Mouse (Mus musculus): Measurements from ENCODE around the gene Gm10277. TPM values are rescaled to one million over a fixed set of nuclear protein-coding genes. Genes with fewer than 3 reads are reported as not detected.
A peak's percentile ranks its signal among the peaks of the same experiment; 100 is the strongest.

The Gm10277 gene
- total and polyA plus RNA-seq, 2 experiments from 2014 or later, result 1.0 TPM; not detected in 1

GRCm38 (mm10) chr11:77793238-77793930, 5.8 kb upstream of the Gm10277 start:
- H3K27me3 ChIP-seq (ENCODE audit: insufficient read depth, low read length), result no peaks in the 10 kb centered on the region
- DNase-seq (ENCODE audit: low spot score) (peak; percentile 97), ATAC-seq (ENCODE audit: low FRiP score) (peak; percentile 83)
- peak overlapping the region; percentile 38 for H3K4me3 ChIP-seq (ENCODE audit: low read depth, low read length)
- WGBS, result 5% methylated on average over 19 of the region's 19 CpGs
- H3K36me3 ChIP-seq (ENCODE audit: insufficient read depth, low read length), result no peaks in the 10 kb centered on the region
- H3K27ac ChIP-seq (ENCODE audit: low read depth, low read length), result peak overlapping the region; percentile 70
- H3K4me2 ChIP-seq (ENCODE audit: low read depth, low read length, poor library complexity, severe bottlenecking), result peak overlapping the region; percentile 68
- no peaks in the 10 kb centered on the region for H3K9me3 ChIP-seq (ENCODE audit: low read length)
- peak overlapping the region; percentile 56 for H3K9ac ChIP-seq (replicated peaks; ENCODE audit: low read length, poor library complexity, severe bottlenecking)
- TF ChIP-seq CTCF (IDR thresholded peaks at IDR 0.05), result peak; percentile 99
- H3K4me1 ChIP-seq (ENCODE audit: insufficient read depth, low read length), result no peaks in the 10 kb centered on the region; the same call in 1 of the 2 replicates

GRCm38 (mm10) chr11:77792566-77792909, 5.0 kb upstream of the Gm10277 start:
- Histone ChIP-seq H3K4me2 (ENCODE audit: low read depth, low read length, poor library complexity, severe bottlenecking) (peak overlapping the region; percentile 68; the same call in 1 of the 2 replicates), H3K9ac (replicated peaks; ENCODE audit: low read length, poor library complexity, severe bottlenecking) (no peak overlapping the region), H3K4me3 (ENCODE audit: low read depth, low read length) (no peak overlapping the region), H3K9me3 (ENCODE audit: low read length) (no peaks in the 10 kb centered on the region), H3K4me1 (ENCODE audit: insufficient read depth, low read length) (no peaks in the 10 kb centered on the region; the same call in 1 of the 2 replicates), H3K27me3 (ENCODE audit: insufficient read depth, low read length) (no peaks in the 10 kb centered on the region), H3K27ac (ENCODE audit: low read depth, low read length) (peak overlapping the region; percentile 4; the same call in 1 of the 2 replicates), H3K36me3 (ENCODE audit: insufficient read depth, low read length) (no peaks in the 10 kb centered on the region)
- no peak for TF ChIP-seq CTCF (IDR thresholded peaks at IDR 0.05)
- ATAC-seq (ENCODE audit: low FRiP score) (no peak), DNase-seq (ENCODE audit: low spot score) (no peak)
- 59% methylated on average over 7 of the region's 7 CpGs for WGBS

GRCm38 (mm10) chr11:77791752-77792565, 4.4 kb upstream of the Gm10277 start:
- H3K9me3 ChIP-seq (ENCODE audit: low read length), result no peaks in the 10 kb centered on the region
- no peaks in the 10 kb centered on the region for H3K27me3 ChIP-seq (ENCODE audit: insufficient read depth, low read length)
- no peak overlapping the region for H3K4me3 ChIP-seq (ENCODE audit: low read depth, low read length)
- H3K36me3 ChIP-seq (ENCODE audit: insufficient read depth, low read length), result no peaks in the 10 kb centered on the region
- TF ChIP-seq CTCF (IDR thresholded peaks at IDR 0.05), result no peak
- WGBS, result 51% methylated on average over 12 of the region's 12 CpGs
- DNase-seq (ENCODE audit: low spot score) (peak; percentile 44), ATAC-seq (ENCODE audit: low FRiP score) (no peak)
- H3K9ac ChIP-seq (replicated peaks; ENCODE audit: low read length, poor library complexity, severe bottlenecking), result no peak overlapping the region
- H3K4me2 ChIP-seq (ENCODE audit: low read depth, low read length, poor library complexity, severe bottlenecking), result no peak overlapping the region
- peak overlapping the region; percentile 4; the same call in 1 of the 2 replicates for H3K27ac ChIP-seq (ENCODE audit: low read depth, low read length)
- no peaks in the 10 kb centered on the region; the same call in 1 of the 2 replicates for H3K4me1 ChIP-seq (ENCODE audit: insufficient read depth, low read length)

GRCm38 (mm10) chr11:77791241-77791727, 3.7 kb upstream of the Gm10277 start:
- WGBS, result 30% methylated on average over 8 of the region's 8 CpGs
- Histone ChIP-seq H3K4me1 (ENCODE audit: insufficient read depth, low read length) (no peaks in the 10 kb centered on the region; the same call in 1 of the 2 replicates), H3K9me3 (ENCODE audit: low read length) (no peaks in the 10 kb centered on the region), H3K27ac (ENCODE audit: low read depth, low read length) (peak overlapping the region; percentile 4; the same call in 1 of the 2 replicates), H3K36me3 (ENCODE audit: insufficient read depth, low read length) (no peaks in the 10 kb centered on the region), H3K27me3 (ENCODE audit: insufficient read depth, low read length) (no peaks in the 10 kb centered on the region), H3K9ac (replicated peaks; ENCODE audit: low read length, poor library complexity, severe bottlenecking) (no peak overlapping the region), H3K4me3 (ENCODE audit: low read depth, low read length) (no peak overlapping the region), H3K4me2 (ENCODE audit: low read depth, low read length, poor library complexity, severe bottlenecking) (no peak overlapping the region)
- ATAC-seq (ENCODE audit: low FRiP score) (0 out of 2 replicates have a peak, but pooled peaks have one; percentile 39), DNase-seq (ENCODE audit: low spot score) (peak; percentile 37)
- no peak for TF ChIP-seq CTCF (IDR thresholded peaks at IDR 0.05)

GRCm38 (mm10) chr11:77790286-77790685, 2.7 kb upstream of the Gm10277 start:
- 37% methylated on average over 9 of the region's 9 CpGs for WGBS
- Histone ChIP-seq H3K4me1 (ENCODE audit: insufficient read depth, low read length) (peaks cover 3% of the 10 kb centered on the region; the same call in 1 of the 2 replicates), H3K27me3 (ENCODE audit: insufficient read depth, low read length) (no peaks in the 10 kb centered on the region), H3K9me3 (ENCODE audit: low read length) (no peaks in the 10 kb centered on the region), H3K4me3 (ENCODE audit: low read depth, low read length) (no peak overlapping the region), H3K9ac (replicated peaks; ENCODE audit: low read length, poor library complexity, severe bottlenecking) (no peak overlapping the region), H3K4me2 (ENCODE audit: low read depth, low read length, poor library complexity, severe bottlenecking) (no peak overlapping the region), H3K36me3 (ENCODE audit: insufficient read depth, low read length) (no peaks in the 10 kb centered on the region), H3K27ac (ENCODE audit: low read depth, low read length) (peak overlapping the region; percentile 38; the same call in 1 of the 2 replicates)
- ATAC-seq (ENCODE audit: low FRiP score) (no peak), DNase-seq (ENCODE audit: low spot score) (no peak)
- TF ChIP-seq CTCF (IDR thresholded peaks at IDR 0.05), result no peak

All from midbrain, postnatal 0 days (tissue).